Mouse (Mus musculus) embryonic facial prominence, embryonic 14.5 days (tissue): ENCODE results near the gene Gpr83. TPM values are rescaled to one million over a fixed set of nuclear protein-coding genes. Genes with fewer than 3 reads are reported as not detected.

Experiments
- polyA plus RNA-seq: library from polyadenylated mRNA; unstranded; fragments of >200 nt; fragmentation: Nextera tagmentation; extraction: Ambion mirVana; gene quantifications from 2 replicates; pipeline ENCODE4 v1.2.1, GENCODE M21; 2014

Gpr83 gene
- polyA plus RNA-seq, 1 experiment from 2014 or later = 3.2 TPM

Other genes starting within 250 kb of the Gpr83 start
- gene Amotl1, start 215.2 kb upstream of the Gpr83 start, polyA plus RNA-seq = 48.4 and 49.1 TPM in 2 replicates
- 0.21 and 0.47 TPM in 2 replicates for gene Piwil4, start 119.5 kb upstream of the Gpr83 start, polyA plus RNA-seq
- 1.9 and 2.1 TPM in 2 replicates for gene Fut4, start 107.8 kb upstream of the Gpr83 start, polyA plus RNA-seq
- 0.64 and 5.8 TPM in 2 replicates for gene 1700012B09Rik, start 89.2 kb upstream of the Gpr83 start, polyA plus RNA-seq
- gene Mre11a, start 75.6 kb upstream of the Gpr83 start, polyA plus RNA-seq = 19.9 and 20.8 TPM in 2 replicates
- gene Ankrd49, start 75.4 kb upstream of the Gpr83 start, polyA plus RNA-seq = 42.3 and 45.9 TPM in 2 replicates
- 0.26 and 0.51 TPM in 2 replicates for gene Izumo1r, start 43.7 kb downstream of the Gpr83 start, polyA plus RNA-seq
- gene Panx1, start 185.3 kb downstream of the Gpr83 start, polyA plus RNA-seq = 48.3 and 53.9 TPM in 2 replicates